Mouse (Mus musculus): Measurements from ENCODE around the gene Ccdc62.

DNA sequence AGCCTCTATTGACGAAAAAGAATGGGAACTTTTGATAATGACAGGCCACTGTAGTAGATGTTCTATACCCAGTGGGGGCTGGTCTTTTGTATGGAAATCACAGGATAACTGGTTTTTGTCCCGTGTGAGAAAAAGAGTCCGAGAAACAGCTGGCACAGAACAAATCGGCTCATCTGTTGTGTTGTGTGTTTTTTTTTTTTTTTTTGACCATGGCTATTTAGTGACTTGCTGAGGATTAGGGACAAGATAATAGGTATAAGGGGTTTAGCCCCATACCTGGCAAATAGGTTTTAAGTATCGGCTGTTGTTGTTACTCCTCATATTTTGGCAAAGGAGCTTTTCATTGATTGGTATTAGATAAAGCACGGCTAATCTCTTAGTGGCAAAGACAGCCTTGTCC is 42.0 kb downstream of the Ccdc62 start:
- TF ChIP-seq POLR2A (IDR thresholded peaks at IDR 0.05; ENCODE audit: low read depth, low read length) (no peak), CTCF (IDR thresholded peaks at IDR 0.05; ENCODE audit: borderline replicate concordance, insufficient read depth, low read length) (no peak)
